Mouse (Mus musculus) frontal cortex, postnatal 10 days (tissue): ENCODE results near the gene Pmm1.

Source experiments
- DNase-seq, 2 experiments: peaks; one replicate each; pipeline ENCODE4 v3.0.0; 2022; ENCODE audit warnings: low spot score in 2 of 2, mixed read lengths in 1 of 2

Gene Pmm1

GRCm38 (mm10) chr15:81956457-81956856 is 4.3 kb downstream of the Pmm1 start:
- peak in 1 of 2 experiments; percentile 59 for DNase-seq

- DNase-seq, result no peak
These were observed 5.3 kb downstream of the Pmm1 start for GRCm38 (mm10) chr15:81955414-81955813.

GRCm38 (mm10) chr15:81954716-81955115 is 6.0 kb downstream of the Pmm1 start:
- DNase-seq, result peak in 1 of 2 experiments; percentile 11

- peak in 1 of 2 experiments; percentile 11 for DNase-seq
These were observed 6.6 kb downstream of the Pmm1 start for GRCm38 (mm10) chr15:81954151-81954583.

- DNase-seq, result no peak
These were observed 8.4 kb downstream of the Pmm1 start for GRCm38 (mm10) chr15:81952310-81952709.

GRCm38 (mm10) chr15:81951159-81951558 is 9.6 kb downstream of the Pmm1 start:
- no peak for DNase-seq

- DNase-seq, result no peak
These were observed 10.0 kb downstream of the Pmm1 start for GRCm38 (mm10) chr15:81950716-81951115.

- DNase-seq, result no peak
These were observed 11.1 kb downstream of the Pmm1 start for GRCm38 (mm10) chr15:81949476-81950131.

GRCm38 (mm10) chr15:81949076-81949475 is 11.7 kb downstream of the Pmm1 start:
- DNase-seq, result no peak

GRCm38 (mm10) chr15:81943176-81943749 is 17.5 kb downstream of the Pmm1 start:
- no peak for DNase-seq

GRCm38 (mm10) chr15:81941010-81941409 is 19.7 kb downstream of the Pmm1 start:
- no peak for DNase-seq

- no peak for DNase-seq
These were observed 20.5 kb downstream of the Pmm1 start for GRCm38 (mm10) chr15:81940219-81940618.

- no peak for DNase-seq
These were observed 21.0 kb downstream of the Pmm1 start for GRCm38 (mm10) chr15:81939774-81940173.

- DNase-seq, result no peak
These were observed 21.5 kb downstream of the Pmm1 start for GRCm38 (mm10) chr15:81939157-81939715.

- DNase-seq, result peak in 1 of 2 experiments; percentile 51
These were observed 22.5 kb downstream of the Pmm1 start for GRCm38 (mm10) chr15:81938246-81938645.

GRCm38 (mm10) chr15:81937098-81937972 is 23.4 kb downstream of the Pmm1 start:
- peak; percentile 70 to 83 for DNase-seq

GRCm38 (mm10) chr15:81936679-81937078 is 24.1 kb downstream of the Pmm1 start, which contains the start of gene Csdc2:
Csdc2 (plus strand) TSS chr15:81936759.
- peak in 1 of 2 experiments; percentile 69 for DNase-seq

GRCm38 (mm10) chr15:81935869-81936637 is 24.7 kb downstream of the Pmm1 start:
- no peak for DNase-seq

GRCm38 (mm10) chr15:81933986-81934385 is 26.7 kb downstream of the Pmm1 start:
- no peak for DNase-seq

- DNase-seq, result peak; percentile 48 to 60
These were observed 27.7 kb downstream of the Pmm1 start for GRCm38 (mm10) chr15:81932951-81933470.

- DNase-seq, result no peak
These were observed 32.5 kb downstream of the Pmm1 start for GRCm38 (mm10) chr15:81928277-81928676.
